Mouse (Mus musculus) gastrocnemius, adult 18-20 months (tissue): ENCODE measurements around the gene Kcnk18. TPM values are rescaled to one million over a fixed set of nuclear protein-coding genes. Genes with fewer than 3 reads are reported as not detected.

Experiments used
- DNase-seq: peaks from one replicate; pipeline ENCODE4 v3.0.0; 2021; ENCODE audit warnings: low spot score
- long read RNA-seq, 2 experiments: library from polyadenylated mRNA; stranded (forward); transcript quantifications; one replicate each; pipeline ENCODE4 v2.0.0; 2021
- total RNA-seq, 2 experiments: library from RNA; stranded (reverse); gene quantifications; 2 replicates each; pipeline ENCODE4 v1.2.3; 2021

The Kcnk18 gene
- total RNA-seq = not detected
- long read RNA-seq, experiment 1 = 0 reads
- long read RNA-seq, experiment 2 = 0 reads

DNA sequence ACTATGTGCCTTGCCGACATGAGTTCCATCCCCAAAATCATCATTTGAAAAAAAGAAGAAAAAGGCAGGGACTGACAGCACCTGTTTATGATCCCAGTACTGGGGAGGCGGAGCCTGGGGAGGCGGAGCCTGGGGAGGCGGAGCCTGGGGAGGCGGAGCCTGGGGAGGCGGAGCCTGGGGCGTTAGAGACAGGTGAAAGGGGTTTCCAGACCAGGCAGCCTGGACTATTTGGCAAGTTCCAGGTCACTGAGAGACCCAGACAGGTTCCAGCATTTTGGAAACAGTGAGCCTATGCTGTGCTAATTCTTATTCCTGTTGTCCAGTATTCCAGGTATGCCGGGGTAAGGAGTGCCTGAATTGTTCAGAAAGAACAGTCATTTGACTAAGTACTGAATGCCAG is at the start of gene Kcnk18:
Gene Kcnk18, plus strand, starts transcription at position 224 of the 400 bp plus-strand sequence.
- no peak for DNase-seq

DNA sequence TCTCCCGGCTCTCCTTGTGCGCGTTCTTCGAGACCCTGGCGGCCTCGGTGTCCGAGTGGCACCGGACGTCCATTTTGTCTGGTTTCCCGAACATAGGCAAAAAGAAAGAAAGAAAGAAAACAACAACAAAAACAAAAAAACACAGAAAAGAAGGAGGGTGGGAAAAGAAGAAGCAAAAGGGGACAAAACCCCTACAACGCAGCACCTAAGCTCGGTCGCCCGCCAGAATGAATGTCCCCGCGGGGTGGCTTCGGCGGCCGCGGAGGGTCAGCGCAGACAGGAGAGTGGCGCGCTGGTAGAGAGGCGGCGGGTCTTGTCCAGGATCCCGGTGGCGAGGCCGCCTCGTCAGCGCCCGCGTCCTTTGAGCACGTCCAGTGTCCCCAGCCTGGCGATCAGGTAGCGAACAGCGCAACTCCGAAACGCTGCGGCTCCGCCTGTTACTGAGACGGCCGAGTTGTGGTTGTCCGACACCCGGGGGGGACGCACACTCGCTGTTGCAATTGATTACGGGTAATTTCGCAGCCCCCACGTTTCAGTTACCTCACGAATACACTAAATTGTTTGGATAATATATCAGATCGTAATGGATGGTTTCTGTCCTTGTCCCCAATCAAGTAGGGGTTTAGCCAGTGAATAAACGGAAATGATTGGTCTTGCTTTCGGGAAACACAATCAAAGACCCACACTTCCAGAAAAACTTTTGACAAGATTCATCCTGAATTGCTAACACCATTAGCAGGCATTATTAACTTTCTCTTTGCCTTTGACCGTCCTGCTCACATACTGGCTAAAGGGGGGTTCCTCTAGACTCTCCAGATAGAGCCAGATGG is 48.9 kb upstream of the Kcnk18 start, which contains the start of gene Vax1:
Gene Vax1, minus strand, starts transcription at position 121 of the 830 bp plus-strand sequence.
- DNase-seq = no peak

DNA sequence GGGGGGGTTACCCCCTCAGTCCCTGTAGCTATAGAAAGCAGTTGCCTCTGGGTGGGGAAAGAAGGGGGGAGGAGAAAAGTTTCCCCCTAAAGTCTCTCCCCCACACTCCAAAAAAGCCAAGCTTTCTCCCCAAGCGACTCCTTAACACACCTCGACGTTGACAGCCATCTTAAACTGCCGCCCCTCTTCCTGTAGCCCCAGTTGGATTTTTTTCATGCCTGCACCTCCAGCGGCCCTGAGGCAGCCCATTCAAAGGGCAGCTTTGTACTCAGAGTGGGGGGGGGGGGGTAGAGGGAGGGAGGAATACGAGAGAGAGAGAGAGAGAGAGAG is 48.3 kb upstream of the Kcnk18 start:
- no peak for DNase-seq

DNA sequence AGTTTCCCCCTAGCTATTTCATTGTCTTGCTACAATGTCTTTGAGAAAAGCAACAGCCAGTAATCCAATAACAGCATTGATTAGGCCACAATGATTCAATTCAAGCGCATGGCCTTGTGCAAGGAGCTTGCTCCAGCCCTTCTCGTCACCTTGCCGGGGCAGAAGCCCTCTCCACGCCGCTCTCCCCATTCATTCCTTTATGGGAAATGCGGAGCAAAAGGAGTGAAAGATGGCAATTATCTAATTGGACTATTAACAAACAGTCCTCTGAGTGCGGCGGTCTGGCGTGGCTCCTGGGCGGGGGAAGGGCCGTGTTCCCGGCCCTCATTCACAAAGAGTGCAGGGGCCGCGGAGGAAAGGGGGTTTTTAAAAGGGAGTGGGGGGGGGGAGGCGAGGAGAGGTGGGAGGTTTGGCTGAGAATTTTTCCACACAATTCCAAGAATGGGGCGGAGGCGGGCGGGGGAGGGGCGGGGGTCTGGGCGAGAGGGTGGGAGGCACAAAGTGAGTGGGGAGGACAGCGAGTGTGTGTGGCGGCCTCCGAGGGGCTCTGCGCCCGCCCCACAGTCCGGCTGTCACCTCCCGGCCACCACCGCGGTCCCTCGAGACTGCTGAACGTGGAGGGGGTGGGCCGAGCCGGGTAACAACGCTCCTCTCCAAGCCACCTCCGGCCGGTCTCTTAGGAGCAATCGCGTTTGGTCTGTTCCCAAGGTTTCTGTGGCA is 47.7 kb upstream of the Kcnk18 start:
- no peak for DNase-seq

DNA sequence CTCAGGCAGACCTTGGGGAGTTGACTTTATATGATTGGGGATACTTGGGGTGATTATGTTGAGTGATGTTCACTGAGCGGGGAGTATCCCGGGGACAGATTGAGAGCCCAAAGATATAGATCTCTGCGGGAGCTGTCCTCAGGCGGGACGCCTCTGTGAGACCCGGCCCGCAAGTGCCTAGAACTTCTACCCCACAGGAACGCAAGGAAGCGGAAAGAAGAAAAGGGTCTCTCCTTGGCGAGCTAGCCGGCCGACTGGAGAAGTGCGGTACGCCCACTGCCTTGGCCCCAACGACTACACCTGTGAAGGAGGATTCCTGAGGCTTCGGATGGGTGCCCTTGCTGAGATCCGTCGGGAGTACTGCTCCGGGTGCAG is 47.2 kb upstream of the Kcnk18 start:
- no peak for DNase-seq

DNA sequence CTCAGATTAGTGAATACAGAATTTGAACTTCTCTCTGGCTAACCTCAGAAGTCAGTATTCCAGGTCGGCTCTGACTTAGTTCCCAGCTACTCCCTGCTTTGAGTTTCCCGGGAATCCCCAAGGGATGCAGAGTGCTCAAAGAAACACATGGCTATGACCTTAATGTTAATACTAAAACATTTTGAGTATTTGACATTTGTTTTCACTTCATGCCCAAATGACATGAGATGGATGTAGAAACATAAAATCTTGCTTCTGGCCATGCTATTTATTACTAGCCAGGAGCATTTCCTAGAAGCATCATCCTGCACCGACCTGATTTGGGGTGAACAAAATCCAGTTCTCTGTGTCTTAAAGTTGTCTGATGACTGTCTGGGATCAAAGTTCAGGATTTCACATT is 46.2 kb upstream of the Kcnk18 start:
- no peak for DNase-seq

DNA sequence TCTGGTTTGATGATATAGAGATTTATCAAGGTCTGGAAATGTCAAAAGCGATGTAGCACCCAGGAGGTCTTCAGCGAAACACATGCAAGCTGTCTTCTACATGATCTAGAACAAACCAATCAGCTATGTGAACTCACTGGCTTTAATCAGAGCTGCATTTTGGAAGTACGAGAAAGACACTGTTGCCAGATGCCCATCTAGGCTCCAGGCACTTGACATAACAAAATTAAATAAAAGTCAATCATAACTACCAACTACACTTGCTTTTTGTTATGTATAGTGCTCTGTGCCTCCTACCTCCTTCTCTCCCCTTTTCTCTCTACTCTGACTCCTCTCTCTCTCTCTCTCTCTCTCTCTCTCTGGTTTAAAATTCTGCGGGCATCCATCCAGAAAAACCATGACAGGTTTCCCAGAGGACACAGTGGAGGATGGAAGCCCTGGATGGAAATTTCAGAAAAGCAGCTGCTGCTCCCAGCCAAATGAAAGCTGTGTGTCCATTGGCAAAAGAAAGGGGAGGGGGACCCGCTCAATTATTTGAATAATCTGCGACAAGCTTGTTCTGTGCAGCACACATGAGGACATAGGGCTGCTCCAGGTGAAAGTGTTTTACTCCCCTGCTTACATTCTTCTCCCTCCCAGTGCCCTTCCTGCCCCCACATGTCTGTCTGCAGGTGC is 45.5 kb upstream of the Kcnk18 start:
- no peak for DNase-seq

DNA sequence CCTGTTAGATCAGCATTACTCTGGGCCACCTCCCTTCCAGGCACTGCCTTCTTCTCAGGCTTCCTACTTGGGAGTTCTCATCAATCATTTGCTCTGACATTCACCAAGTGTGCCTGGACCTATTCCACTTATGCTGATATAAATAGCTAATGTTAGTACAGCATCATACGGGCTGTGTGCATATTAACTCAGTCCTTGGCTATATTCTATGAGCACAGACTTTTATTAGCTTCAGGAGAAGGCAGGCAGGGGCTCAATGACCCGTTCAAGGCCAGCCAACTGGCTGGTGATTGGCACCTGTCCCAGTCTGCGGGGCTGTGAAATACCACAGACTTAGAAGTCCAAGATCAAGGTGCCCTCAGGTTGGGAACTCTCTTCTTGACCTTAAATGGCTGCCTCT is 35.0 kb upstream of the Kcnk18 start:
- DNase-seq = no peak

DNA sequence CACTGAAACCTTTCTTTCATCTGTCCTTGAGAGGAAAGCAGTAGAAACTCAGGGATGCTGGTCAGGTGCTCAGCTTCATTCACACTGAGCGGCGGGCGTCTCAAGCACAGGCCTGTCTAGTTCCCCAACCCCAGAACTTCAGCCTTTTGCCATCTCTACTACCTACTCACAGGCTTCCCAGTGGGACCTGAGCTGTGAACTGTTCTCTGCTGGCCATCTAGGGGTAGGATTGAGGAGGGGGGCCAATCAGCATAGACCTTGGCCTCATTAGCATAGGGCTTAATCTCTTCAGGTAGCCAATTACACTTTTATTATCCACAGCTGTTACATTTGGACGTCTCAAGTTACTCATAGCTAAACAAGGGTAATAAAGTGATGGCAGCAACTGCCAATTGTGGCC is 30.0 kb upstream of the Kcnk18 start:
- no peak for DNase-seq

DNA sequence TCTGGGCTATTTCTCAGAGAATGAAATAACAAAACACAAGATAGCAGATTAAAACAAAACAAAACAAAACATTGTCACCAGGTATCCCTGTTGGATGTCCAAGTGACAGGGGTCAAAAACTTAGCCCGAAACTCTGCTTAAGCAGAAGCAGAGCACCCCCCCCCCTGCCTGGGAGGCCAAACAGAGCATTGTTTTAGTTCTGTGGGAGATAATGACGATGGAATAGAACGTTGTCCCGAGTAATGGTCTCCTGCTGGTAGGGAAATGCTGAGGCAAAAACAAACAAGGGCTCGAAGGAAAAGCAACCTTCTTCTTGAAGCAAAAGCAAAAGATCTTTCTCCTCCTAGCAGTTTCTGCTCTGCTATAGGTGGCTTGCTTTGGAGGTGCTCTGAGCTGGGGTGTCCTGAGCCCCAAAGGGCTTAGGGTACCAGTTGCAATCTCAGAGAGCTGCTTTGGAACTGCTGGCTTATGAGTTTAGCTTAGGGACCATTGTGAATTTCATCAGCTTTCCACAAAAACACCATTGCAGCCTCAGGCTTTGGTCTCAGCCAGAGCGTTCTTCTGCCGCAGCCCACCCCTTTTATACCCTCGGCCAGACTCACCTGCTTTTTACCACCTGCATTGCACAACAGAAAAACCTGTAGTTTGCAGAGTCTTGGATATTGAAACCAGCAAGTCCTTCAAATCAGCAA is 28.4 kb upstream of the Kcnk18 start:
- no peak for DNase-seq

DNA sequence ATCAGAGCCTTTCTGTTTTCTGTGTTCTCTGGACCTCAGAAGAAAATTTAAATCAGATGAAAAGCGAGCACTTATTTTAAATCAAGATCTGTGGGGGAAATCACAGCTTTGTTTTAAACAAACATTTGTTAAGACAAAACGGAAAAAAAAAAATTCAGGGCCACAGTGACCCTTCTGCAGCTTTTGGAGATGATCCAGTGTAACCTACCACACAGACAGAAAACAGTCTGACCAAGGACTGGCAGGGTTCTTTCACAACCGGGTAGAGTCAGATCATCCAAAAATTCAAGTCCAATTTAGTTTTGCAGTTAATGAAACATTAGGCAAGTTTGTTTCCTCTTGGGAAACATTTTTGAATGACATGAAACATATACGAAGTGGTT is 27.9 kb upstream of the Kcnk18 start:
- DNase-seq = no peak

DNA sequence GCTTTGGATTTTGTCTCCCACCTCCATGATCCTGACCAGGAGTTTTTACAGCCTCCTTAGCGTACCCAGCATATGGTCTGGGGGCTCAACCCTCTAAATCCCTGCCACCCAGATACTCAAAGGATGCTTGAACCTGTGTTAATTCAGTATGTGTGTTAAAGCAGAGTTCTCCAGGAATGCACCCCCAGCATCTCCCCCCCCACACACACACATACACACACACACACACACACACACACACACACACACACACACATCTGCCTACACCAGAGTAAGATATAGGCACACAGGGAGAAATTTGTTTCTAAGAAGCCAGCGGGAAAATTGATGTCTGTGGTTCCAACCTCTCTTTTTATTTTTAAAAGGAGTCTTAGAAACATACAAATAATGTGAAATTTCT is 26.5 kb upstream of the Kcnk18 start:
- no peak for DNase-seq

DNA sequence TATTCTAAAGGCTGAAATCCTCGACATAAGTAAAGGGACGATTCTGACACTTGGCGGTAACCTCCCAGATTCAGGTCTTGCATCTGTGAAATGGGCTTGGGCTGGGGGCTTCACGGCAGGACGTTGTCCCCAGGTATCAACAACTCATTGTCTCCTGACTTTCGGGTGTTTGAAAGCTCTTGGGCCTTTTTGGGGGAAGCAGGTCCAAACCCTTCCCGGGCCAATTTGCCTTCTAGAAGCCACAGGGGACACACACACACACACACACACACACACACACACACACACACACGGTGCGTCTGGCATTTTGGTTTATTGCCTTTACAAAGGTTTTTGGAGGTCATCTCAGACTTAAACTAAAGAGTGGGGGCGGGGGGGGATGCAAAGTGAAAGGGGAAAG is 25.6 kb upstream of the Kcnk18 start:
- no peak for DNase-seq

DNA sequence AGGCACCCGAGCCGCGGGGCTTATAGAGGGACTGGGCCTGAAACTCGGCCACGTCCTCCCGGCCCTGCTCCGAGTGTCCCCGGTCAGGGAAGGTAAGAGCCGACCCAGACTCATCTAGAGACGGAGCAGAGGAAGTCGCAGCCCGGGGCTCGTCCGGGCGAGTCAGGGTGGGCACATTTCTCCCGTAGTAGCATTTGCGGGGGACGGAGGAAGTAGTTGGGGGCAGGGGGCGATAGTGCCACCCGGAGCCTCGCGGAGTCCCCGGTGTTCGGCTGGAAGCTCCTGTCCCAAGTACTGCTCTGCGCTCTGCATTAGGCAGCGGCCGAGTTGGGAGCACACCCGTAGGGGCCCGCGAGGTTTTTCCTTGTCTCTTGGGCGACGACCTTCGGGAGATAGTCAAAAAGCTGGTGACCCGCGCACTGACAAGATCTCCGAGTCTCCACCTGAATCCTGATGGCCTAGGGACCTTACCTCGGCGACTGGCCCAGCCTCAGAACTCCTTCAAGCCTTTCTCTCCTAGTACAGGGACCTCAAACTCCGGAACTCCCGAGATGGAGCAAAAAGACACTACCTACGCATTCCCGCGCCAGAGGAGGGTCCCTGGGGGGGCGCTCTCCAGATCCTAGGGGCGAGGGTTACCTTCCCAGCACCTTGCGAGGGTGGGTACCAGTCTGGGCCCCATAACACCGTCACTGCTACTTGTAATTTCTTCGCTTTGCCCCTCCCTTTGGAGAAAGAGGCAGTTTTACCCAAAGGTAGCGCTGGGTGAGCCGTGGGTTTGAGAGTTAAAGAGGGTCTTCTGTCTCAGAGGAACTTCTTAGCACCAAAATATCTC is 24.8 kb upstream of the Kcnk18 start:
- DNase-seq = no peak

DNA sequence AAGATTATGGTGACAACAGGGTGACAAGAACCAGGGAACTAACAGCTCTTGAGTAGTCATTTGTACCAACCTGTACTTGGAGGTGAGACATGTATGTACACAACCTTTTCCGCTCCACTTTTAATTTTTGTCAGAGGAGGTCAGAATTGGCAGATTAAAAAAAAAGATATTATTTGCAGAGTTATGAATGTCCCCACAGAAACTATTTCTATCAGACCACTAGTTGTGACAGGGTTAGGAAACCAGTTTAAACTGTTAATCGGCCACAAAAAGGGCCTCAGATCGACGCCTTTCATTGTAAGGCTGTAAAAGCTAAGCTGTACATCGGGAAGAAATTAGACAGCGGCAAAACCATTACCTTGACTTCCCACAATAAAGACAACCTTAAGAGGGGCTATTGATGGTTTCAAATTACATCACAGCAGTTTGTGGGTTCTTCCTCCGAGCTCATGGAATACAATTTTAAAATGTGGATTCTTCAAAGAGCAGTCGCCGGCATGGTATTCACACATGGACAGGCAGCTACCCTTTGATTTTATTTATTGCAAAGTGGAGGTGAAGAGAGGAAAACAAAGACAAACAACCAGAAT is 23.7 kb upstream of the Kcnk18 start:
- DNase-seq = no peak

DNA sequence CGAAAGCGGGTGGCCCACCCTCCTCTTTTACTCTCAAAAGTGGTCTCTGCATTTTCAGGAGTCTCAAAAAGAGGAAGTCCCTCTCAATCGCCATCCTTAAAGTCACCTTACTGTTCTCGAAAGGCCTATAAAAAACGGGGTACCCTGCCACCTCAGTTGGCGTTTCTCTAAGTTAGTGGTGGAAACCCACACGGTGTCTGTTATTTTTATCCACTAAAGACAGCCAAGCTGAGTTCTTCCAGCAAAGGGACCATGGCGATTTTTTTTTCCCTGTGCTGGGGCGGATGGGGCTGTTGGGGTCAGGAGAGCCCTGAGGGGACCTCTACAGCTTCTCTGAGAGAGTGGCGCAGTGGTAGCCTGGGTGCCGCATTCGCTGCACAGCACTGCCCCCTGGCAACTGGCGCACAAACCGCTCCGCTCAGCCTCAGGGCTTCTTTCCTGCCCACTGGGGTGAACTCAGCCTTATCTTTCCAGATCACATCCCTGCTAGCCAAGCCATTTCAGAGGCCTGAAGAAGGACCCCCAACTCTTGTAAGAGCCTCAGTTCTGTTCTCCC is 22.8 kb upstream of the Kcnk18 start:
- DNase-seq = no peak

DNA sequence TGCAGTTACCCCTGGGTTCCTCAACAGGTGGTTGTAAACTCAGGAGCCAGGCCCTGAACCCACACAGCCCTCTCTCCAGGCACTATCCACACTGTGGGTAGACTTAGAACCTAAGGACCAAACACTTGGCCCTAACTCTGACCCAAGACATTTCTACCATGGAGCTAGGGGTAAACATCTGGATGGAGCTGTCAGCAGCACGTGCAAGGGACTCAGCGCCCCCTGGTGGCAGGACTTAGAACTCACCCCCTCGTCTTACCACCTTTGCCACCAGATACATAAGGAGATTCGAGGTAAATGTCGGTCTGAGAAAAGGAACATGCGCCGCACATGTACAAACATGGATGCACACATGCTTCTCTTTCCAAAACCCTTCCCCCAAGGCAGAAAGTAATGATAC is 20.9 kb upstream of the Kcnk18 start:
- DNase-seq = peak; percentile 35

DNA sequence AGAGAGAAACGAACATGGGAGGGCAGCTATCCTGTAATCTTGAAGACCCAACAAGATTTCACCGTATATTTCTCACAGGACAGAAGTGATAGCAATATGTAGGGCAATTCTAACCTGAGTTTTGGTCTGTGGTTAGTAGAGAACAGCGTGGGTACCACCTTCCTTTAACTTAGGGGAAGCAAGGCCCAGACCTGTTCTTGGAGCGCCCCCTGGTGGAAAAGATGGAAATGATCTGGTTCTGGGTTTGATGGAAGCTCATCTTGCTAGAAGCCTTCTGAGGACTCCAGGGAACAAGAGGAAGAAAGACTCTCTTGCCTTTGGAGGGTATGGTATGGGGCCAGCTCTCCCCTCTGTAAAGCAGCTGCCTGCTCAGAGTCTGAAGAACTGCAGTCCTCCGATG is 10.5 kb upstream of the Kcnk18 start:
- DNase-seq = peak; percentile 42

DNA sequence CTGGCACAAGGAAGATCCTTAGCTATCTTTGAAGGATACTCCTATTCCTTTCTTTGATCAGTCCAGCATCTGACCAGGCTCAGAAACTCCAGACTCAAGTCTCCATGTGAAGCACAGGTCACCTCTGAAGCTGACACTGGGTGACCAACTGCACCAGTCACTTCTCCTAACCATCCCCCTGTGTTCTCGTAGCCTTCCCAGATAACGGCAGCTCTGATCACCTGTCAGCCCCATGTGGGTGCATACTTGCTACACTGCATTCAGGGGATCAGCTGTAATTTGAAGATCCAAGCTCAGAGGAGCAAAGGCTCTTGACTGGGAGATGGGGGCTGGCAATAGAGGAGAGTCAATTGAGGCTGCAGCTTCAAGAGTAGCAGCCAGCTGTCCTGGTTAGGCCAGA is 10.0 kb upstream of the Kcnk18 start:
- no peak for DNase-seq

DNA sequence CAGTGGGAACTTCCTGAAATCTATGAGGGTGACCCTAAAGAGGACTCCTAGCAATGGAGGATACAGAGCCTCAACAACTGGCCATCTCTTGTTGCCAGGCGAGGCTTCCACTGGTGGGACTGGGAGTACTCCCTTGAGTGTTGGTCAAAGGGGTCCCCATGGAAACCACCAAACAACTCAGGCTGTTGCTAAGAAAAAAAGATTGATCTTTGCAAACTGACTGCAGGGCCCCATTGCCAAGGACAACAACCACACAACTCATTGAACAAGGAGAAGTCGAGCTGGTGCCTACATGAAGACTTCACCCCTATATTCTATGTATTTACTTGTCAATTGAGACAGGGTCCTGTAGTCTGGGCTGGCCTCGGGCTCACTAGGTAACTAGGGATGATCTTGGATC is 2.1 kb upstream of the Kcnk18 start:
- no peak for DNase-seq
